Mouse (Mus musculus) heart, adult 9 months (tissue): Measurements from ENCODE around the gene Rrad.
"Not testable (repeated sequence)": the region's sequence is repeated elsewhere in the genome, so short reads cannot be mapped to it uniquely, and the experiment has no call there.

Experiments
- DNase-seq, 2 experiments: peaks; one replicate each; pipeline ENCODE4 v3.0.0; 2022; ENCODE audit warnings: low spot score in 2 of 2

Rrad gene

DNA sequence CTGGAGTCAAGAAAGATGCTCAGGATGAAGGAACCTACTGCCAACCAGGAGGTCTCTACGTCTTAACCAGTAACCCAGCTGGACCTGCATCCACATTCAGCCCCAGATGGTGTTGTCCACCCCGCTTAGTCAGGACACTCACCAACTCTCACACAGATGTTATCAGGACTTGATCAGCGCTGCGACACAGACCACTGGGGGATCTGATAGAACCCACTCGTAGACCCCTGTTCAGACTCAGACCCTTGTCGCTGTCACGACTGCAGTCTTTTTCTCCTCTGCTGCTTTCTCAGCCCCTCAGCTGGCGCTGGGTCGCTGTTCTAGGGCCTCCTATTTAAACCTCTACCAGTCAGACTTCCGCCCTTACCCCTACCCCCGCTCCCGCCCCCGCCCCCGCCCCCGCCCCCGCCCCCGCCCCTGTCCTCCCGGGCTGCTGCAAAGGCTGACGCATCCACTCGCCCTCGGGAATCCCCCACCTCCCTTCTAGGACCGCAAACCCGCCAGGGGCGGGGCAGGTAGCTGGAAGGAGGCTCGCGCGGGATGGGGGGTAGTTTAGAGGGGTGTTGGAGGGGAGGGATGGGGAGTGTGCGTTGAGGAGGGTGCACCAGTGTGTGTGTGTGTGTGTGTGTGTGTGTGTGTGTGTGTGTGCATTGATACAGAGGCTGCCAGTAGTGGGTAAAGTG lies at the start of gene Rrad:
Gene Rrad (minus strand): TSS at position 347 of the 683 bp plus-strand sequence.
- peak; percentile 68 to 69 for DNase-seq

- no peak for DNase-seq
Observed at GRCm38 (mm10) chr8:104655614-104656013, 24.5 kb upstream of the Rrad start.

DNA sequence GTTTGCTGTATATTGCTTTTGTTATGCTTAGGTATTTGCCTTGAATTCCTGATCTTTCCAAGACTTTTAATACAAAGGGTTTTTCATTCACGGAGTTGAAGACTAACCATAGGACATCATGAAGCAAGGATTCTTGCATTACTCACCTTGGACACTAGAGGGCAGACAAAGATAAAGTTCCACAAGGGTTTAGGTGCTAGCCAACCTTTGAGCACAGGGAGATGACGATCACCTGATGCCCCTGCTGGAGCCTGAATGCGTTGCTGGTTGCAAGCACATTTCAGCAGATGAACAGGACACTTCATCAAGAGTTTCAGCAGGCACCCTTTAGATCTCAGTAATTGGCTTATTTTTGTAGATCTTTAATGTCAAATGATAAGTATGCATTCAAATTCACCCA lies 23.9 kb upstream of the Rrad start:
- peak; percentile 56 to 72 for DNase-seq

DNA sequence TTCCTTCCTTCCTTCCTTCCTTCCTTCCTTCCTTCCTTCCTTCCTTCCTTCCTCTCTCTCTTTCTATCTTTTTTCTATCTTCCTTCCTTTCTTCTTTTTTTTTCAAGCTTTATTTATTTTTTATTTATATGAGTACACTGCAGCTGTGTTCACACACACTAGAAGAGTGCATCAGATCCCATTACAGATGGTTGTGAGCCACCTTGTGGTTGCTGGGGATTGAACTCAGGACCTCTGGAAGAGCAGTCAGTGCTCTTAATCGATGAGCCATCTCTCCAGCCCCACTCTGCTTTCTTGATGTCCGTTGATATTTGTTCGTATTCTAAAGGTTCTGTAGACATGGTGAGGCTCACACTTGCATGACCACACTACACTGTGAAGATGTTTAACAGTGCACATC lies 13.1 kb upstream of the Rrad start:
- DNase-seq: not testable (repeated sequence)

DNA sequence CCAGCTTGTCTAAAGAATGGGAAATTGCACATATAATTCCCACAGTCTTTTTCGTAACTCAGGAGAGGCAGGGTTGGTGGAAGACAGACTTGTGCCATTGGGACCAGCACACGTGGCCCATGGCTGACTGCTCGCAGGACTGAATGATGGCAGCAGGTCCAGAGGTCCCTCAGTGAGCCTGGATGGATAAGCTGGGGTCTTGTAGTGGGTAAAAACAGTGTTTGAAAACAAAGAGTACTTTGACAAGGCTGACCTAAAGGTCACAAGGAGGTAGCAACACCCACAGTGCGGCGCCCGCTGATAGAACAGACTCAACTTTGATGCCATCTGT lies 11.2 kb upstream of the Rrad start:
- no peak for DNase-seq

GRCm38 (mm10) chr8:104641426-104642323 lies 10.5 kb upstream of the Rrad start, which contains the start of gene Ciao2b:
Gene Ciao2b, minus strand, starts transcription at chr8:104641965.
- peak; percentile 85 to 88 for DNase-seq

GRCm38 (mm10) chr8:104640831-104641370 lies 9.8 kb upstream of the Rrad start:
- DNase-seq: peak in 1 of 2 experiments; percentile 2

DNA sequence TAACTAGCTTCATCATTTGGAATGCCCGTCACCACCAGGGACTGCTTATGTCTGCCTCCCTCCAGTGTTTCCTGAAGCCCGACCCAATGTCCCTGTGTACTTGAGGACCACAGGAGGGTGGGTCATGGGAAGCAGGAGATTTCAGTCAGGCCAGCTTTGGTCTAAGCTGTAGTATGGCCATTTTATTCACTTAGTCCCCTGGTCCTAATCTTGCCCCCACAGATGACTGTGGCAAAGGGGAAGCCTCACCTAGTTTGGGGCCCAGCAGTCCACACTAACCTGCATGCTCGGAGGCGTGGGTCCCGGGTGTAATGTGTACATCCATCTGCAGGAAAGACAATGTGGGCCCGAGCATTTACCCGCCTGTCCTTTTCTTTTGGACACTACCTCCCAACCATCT lies 9.1 kb upstream of the Rrad start:
- peak in 1 of 2 experiments; percentile 0 for DNase-seq

DNA sequence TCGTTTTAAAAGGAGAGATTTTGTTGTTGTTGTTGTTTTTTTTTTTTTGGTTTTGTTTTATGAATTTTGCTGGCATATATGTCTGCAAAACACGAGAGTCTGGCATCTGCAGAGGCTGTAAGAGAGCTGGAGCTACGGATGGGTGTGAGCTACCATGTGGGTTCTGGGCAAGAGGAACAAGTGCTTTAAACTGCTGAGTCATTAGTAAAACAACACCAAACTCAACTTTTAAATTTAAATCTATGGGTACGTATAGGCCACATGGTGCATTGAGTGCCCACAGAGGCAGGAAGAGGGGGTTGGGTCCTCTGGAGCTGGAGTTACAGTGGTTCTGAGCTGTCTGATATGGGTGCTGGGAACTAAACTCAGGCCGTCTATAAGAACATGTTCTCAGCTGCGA lies 6.9 kb upstream of the Rrad start:
- peak in 1 of 2 experiments; percentile 0 for DNase-seq

DNA sequence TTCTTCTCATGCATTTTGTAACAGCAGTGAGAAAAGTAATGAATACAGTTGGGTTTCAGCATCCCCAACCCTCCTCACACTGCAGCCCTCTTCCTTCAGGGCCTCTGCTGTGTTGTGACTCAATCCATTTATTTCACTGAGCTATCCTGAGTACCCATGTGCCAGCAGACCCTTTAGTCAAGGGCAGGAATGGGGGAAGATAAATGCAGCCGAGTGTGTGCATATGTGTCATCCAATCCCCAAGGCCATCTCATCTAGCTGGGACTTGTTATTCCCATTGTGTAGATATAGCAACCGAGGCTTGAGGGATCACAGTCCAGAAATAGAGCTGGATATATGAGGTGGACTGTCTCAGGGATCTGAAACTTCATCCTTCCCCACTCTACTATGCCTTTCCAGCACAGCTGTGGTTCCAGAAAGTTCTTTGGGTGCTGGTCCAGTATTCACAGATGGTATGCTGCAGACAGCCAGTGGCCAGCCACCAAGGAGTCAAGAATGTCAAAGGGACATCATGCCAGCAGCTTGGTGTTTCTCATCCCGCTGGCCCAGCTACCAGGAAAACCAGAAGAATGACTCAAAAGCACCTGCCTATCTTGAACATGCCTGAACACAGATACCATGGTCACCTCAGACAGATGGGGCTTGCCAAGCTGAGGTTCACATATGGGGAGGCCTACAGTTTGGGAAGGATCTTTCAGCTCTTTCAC lies 4.0 kb upstream of the Rrad start:
- DNase-seq: peak; percentile 1

DNA sequence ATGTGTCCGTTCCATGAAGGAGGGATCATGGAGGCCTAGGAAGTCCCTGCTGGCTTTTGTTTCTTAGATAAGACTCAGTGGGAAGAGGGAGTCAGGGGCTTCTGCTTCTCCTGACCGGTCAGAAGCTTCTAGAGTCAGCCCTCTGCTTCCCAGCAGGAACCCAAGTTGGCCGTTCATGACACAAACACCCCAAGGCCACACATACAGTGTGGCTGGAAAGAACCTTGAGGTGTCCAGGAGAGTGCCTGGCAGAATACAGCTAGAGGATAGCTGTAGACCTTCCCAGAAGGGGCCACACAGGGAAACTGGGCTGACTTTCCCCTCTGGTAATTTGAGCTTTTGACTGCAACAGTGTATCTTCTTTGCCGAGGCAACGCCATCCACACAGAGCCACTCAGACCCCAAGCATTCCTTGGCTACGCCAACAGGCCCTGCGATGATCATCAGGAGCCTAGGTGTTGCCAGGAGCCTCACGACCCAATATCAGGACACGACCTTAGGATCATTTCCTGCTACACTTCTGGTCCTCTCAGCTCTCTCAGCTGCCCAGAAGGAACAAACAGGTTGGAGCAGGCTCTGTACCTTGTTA lies 2.1 kb upstream of the Rrad start:
- peak; percentile 65 to 69 for DNase-seq

DNA sequence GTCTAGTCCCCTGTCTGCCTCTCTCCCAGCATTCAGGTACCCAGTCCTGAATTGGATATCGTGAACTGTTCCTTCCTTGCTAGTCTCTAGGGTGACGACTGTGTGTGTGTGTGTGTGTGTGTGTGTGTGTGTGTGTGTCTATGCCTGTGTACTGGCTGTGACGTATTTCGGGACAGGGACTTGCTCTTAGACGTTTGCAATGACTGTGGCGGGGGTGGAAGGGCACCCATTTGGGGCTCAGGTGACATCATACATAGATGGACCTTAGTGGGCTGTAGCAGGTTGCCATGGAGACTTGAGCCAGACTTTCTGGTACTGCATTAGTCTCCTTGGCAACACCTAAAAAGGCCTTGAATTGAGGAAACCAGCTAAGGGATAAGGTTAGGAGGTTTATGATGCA lies 1.4 kb upstream of the Rrad start:
- DNase-seq: no peak

DNA sequence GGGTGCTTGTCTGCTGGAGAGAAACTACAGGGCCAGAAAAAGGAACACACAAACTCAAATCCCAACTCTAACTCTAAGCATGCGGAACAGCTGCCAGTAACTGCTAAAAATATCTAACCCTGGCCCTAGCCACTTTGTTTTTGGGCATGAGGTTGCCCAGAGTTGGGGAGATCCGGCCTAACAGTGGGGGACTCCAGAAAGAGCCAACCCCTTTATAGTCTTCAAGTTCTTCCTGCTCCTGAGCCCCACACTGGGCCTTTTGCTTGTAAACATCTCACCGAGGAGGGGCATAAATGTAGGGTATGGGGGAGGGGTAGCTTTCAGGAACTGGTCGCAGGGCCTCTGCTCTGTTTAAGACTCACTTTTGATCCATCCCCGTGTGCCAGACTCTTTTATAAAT lies 848 bp upstream of the Rrad start:
- peak in 1 of 2 experiments; percentile 50 for DNase-seq

- no peak for DNase-seq
Observed at GRCm38 (mm10) chr8:104630574-104630973, 553 bp downstream of the Rrad start.

DNA sequence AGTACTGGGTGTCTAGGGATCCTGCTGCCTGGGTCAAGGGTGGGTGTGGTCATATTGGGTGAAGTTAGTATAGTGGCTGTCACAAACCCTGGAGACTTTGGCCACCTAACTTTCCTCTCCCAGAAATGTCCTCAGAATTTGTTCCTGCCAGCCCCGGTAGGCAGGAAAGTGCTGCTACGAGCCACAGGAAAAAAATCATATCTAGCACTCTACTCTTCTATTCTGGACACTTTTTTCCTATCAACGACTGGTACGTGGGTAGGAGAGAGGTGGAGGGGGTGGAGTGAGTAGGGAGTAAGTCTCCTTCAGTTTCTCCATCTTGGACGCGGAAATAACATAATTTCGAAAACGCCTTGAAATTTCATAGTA lies 1.0 kb downstream of the Rrad start:
- no peak for DNase-seq

GRCm38 (mm10) chr8:104629306-104630110 lies 1.6 kb downstream of the Rrad start:
- DNase-seq: peak; percentile 84 to 88

GRCm38 (mm10) chr8:104628402-104628801 lies 2.7 kb downstream of the Rrad start:
- DNase-seq: no peak

- DNase-seq: no peak
Observed at GRCm38 (mm10) chr8:104627065-104627740, 3.9 kb downstream of the Rrad start.

DNA sequence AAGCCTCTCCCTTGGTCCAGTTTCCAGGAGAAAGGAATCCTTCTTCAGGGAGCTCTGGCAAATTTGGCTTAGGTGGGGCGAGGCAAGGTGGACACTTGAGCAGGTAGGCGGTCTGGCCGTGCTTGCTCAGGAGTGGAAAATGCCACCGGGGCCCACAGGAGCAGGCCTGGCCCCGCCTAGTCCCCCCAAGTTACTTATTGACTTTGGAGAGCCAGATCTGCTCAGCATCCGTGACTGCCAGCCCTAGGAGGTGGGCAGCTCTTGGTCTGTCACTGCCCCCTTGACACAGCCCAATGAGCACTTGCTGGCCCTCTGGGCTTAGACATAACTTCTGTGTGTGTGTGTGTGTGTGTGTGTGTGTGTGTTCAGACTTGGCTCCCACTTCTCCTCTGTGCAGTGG lies 7.0 kb downstream of the Rrad start, which contains the start of gene Cdh16:
Gene Cdh16 (minus strand): TSS at position 236 of the 400 bp plus-strand sequence.
- no peak for DNase-seq

- no peak for DNase-seq
Observed at GRCm38 (mm10) chr8:104620765-104621164, 10.4 kb downstream of the Rrad start.
